Mouse (Mus musculus) regulatory T cell (primary cell): ENCODE data around the gene Klk1b22.
"Not testable (repeated sequence)": the region's sequence is repeated elsewhere in the genome, so short reads cannot be mapped to it uniquely, and the experiment has no call there.

Source experiments
- in situ Hi-C: fragments of 300-600 bp; cut with MboI, MseI; formaldehyde crosslinking; loops from one replicate; pipeline ENCODE4 v1.15.1; 2025; ENCODE audit warnings: high pct_unique_total_duplicates

Klk1b22 gene

DNA sequence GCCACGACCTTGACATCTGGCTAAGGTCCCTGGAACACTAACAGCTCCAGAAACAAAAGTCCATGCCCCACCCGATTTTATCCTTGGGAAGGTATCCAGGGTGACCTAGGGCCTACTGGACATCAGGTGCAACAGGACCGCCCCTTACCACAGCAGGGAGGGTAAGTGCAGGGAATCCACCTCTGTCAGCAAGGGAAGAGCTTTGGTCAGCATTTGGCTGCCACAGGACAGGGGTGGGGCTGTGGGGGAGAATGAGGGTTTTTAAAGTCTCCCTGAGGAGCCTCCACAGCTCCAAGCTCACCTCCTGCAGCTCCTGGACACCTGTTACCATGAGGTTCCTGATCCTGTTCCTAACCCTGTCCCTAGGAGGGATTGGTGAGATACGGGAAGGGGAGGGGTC, at the start of gene Klk1b22:
Klk1b22 (plus strand) TSS at position 301 of the 400 bp plus-strand sequence.
- in situ Hi-C loops = no loop called here

DNA sequence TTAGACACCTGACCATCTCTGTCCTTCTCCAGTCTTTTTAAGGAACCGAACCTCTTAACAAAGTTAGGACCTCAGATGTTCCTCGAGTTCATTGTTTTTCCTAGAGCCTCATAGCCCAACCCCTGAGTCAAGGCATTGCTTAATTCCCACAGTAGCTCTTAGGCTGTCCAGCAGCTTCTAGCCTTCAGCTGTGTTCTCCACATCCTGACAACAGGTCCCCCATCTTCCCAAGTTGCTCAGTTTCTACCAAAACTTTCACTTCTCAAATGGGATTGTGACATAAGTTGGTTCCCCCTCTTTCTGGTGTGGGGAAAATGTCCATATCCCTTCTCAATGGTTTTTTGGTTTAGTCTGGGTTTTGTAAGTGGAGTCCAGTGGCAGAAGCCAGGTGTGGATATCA, 40.4 kb upstream of the Klk1b22 start:
- in situ Hi-C loops = no loop called here

DNA sequence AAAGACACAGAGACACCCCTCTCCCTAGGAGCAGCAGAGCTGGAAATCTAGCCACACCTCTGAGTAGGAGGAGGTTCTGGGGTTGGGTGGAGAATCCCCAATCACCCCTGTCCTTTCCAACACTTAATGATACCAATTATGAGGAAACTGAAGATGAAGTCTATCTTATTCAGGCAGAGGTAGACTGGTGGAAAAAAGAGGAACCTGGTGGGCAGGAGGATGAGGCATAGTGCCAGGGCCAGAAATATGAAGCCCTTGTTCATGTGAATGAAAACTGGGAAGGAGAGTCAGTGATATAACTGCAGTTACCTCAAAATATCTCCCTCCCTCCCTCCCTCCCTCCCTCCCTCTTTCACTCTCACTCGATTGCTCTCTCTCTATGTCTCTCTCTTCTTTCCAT, 34.8 kb upstream of the Klk1b22 start:
- in situ Hi-C loops = no loop called here

DNA sequence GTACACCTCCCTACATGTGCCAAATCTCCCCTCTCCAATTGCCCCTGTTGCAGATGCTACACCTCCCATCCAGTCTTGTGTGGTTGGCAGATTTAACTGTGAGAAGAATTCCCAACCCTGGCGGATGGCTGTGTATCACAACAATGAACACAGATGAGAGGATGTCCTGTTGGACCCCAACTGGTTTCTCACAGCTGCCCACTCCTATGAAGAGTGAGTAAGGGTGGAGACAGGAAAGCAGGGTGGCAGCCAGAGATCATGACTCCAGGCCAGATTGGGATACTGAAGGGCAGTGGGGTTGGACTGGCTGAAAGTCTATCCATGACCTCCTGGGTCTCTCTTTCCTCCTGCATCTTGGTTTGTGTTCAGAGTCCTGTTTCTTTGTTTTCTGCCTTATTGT, 16.4 kb upstream of the Klk1b22 start:
- in situ Hi-C loops = no loop called here

DNA sequence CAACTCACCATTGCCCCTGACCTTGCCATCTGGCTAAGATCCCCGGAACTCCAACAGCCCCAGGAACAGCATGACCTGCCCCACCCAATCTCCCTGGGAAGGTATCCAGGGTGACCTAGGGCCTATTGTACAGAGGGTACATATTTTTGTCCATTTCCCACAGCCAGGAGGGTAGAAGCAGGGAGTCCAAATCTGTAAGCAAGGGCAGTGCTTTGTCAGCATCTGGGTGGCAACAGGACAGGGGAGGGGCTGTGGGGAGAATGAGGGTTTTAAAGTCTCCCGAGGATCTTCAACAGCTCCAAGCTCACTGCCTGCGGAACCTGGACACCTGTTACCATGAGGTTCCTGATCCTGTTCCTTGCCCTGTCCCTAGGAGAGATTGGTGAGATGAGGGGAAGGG, 10.4 kb upstream of the Klk1b22 start, which contains the start of gene Klk1b21:
Klk1b21 (plus strand) TSS at position 301 of the 400 bp plus-strand sequence.
- in situ Hi-C loops = not testable (repeated sequence)

DNA sequence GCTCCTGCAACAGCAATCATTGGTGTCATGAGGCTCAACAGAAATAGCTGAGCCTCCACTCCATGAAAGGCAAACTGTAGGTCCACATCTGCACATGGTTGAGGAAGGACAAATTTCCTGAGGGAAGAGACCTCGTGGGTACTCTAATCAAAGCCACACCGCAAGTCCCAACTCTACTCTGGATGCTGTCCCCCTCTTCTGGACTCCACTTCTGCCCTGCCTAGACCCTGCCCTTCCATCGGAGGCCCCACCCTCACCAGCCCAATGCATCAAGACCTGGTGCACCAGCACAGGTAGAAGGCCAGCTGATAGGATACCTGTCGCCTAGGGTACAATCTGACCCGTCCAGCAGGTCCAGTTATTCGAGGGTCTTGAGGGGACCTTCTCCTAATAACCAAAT, 11.0 kb downstream of the Klk1b22 start:
- in situ Hi-C loops = loop anchor here (5.0 kb wide), 1 partner anchor 54 kb away; no protein-coding TSS in a partner anchor

DNA sequence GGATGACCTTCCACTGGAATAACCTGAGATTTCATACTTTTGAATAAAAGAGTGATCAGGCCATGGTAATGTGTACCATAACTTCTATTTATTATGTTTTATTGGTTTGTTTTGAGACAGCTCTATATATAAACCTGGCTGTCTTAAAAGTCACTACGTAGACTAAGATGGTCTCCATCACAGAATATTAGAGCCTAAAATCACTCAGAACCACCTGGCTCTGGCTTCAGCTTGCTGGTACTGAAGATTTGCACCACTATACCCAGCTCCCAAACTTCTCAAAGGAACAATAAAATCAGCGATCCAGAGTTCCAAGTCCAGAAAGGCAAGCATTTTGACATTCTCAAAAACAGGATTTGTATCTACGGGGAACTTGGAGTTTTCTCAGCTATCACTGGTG, 24.0 kb downstream of the Klk1b22 start, which contains the start of gene Klk1b16:
Klk1b16 (plus strand) TSS at position 301 of the 400 bp plus-strand sequence.
- in situ Hi-C loops = no loop called here
